Mouse (Mus musculus) forebrain, embryonic 13.5 days (tissue): ENCODE results near the gene Shld1. TPM values are rescaled to one million over a fixed set of nuclear protein-coding genes. Genes with fewer than 3 reads are reported as not detected.

Experiments used
- ATAC-seq: fragments of 200-750 bp; cut with Nextera tagmentation; 2 replicates; pipeline ENCODE4 v1.8.0; 2017
- H3K27ac ChIP-seq: fragments of 300-500 bp; sonication (generic); 2 replicates; pipeline ENCODE4 v1.5.1; 2015; ENCODE audit warnings: inconsistent platforms, mild to moderate bottlenecking, moderate library complexity
- H3K27me3 ChIP-seq: fragments of 300-500 bp; sonication (generic); 2 replicates; pipeline ENCODE4 v1.6.1; 2015; ENCODE audit warnings: mild to moderate bottlenecking, inconsistent platforms
- H3K36me3 ChIP-seq: fragments of 300-500 bp; sonication (generic); 2 replicates; pipeline ENCODE4 v1.6.1; 2015; ENCODE audit warnings: mild to moderate bottlenecking, inconsistent platforms; ENCODE audit not compliant: poor library complexity, severe bottlenecking
- H3K4me1 ChIP-seq: fragments of 300-500 bp; sonication (generic); 2 replicates; pipeline ENCODE4 v1.6.1; 2015; ENCODE audit warnings: inconsistent platforms
- H3K4me2 ChIP-seq: fragments of 300-500 bp; sonication (generic); 2 replicates; pipeline ENCODE4 v1.6.1; 2015; ENCODE audit warnings: inconsistent platforms, mild to moderate bottlenecking, moderate library complexity
- H3K4me3 ChIP-seq: fragments of 300-500 bp; sonication (generic); 2 replicates; pipeline ENCODE4 v1.5.1; 2015; ENCODE audit warnings: mild to moderate bottlenecking, inconsistent platforms
- H3K9ac ChIP-seq: fragments of 300-500 bp; sonication (generic); 2 replicates; pipeline ENCODE4 v1.6.1; 2015; ENCODE audit warnings: mild to moderate bottlenecking, inconsistent platforms
- H3K9me3 ChIP-seq: fragments of 300-500 bp; sonication (generic); replicated peaks from 2 replicates; pipeline ENCODE4 v1.6.1; 2016; ENCODE audit warnings: inconsistent platforms
- WGBS: fragments of 180-500 bp; shearing (Covaris S2); methylation state at CpG from one replicate; pipeline ENCODE4 v1.1.7; 2015; 5-methylcytosine and 5-hydroxymethylcytosine counted together
- polyA plus RNA-seq: library from polyadenylated mRNA; unstranded; fragments of >200 nt; fragmentation: Nextera tagmentation; extraction: Ambion mirVana; gene quantifications from 2 replicates; pipeline ENCODE4 v1.2.1, GENCODE M21; 2015

The Shld1 gene
- polyA plus RNA-seq, 1 experiment from 2014 or later = 23.6 TPM

DNA sequence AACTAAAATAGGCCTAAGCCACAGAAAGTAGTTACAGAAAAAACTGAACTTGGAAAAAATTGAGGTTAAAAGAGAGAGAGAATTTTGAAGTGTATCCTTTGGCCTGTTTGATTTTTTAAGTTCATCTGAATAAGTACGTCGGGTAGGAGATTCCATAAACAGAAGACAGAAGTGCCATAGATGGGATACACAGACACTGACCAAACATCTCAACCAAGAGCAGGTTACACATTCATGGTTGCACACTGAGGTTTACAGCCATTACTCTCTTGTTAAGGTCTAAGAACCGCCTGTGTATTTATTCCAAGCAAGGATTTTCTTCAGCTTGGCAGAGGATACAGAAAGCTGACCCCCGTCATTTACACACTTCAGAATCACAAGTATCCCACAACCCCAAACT, 94.2 kb downstream of the Shld1 start, which contains the start of gene Chgb:
TSS of gene Chgb (plus strand) at position 301 of the 400 bp plus-strand sequence.
- H3K36me3 ChIP-seq = no peaks in the 10 kb centered on the region
- H3K27ac ChIP-seq = peak within 1 kb of the TSS; percentile 88
- WGBS = 6% methylated on average over 4 of the region's 4 CpGs
- ATAC-seq = no peak; the same call in 1 of the 2 replicates
- H3K4me3 ChIP-seq = peak within 1 kb of the TSS; percentile 52
- H3K27me3 ChIP-seq = no peaks in the 10 kb centered on the region
- H3K9me3 ChIP-seq = no peaks in the 10 kb centered on the region
- H3K4me1 ChIP-seq = peaks cover 9% of the 10 kb centered on the region; the same call in 1 of the 2 replicates
- H3K4me2 ChIP-seq = peak within 1 kb of the TSS; percentile 73
- peak within 1 kb of the TSS; percentile 71 for H3K9ac ChIP-seq

DNA sequence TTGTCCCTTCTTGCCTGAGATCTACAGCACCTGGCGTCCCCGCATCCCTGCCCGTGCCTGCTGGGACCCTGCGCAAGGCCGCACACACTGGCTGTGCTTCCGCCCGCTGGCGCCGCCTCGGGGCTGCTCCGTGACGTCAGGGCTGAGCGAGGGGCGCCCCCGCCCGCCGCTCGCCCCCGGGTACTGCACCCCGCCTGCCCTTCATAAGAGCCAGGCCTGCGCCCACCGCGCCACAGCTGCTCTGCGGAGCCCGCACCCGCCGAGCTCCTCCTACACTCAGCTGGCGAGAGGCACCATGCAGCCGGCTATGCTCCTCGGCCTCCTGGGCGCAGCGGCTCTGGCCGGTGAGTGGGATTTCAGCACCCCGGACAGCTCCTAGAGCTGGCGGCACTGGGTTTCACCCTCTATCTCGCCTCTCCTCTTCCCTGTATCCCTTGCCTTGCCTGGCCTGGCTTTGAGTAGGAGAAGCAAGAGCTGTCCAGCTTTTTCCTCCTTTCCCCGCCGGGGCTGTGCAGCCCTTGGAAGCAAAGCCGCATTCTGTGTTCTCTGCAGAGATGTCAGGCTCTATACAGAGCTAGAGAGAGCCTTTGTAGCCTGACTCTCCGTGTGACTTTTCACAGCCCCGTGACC, 94.8 kb downstream of the Shld1 start:
- Histone ChIP-seq H3K4me2 (peak overlapping the region; percentile 73), H3K4me1 (peaks cover 9% of the 10 kb centered on the region; the same call in 1 of the 2 replicates), H3K36me3 (no peaks in the 10 kb centered on the region), H3K9me3 (no peaks in the 10 kb centered on the region), H3K4me3 (peak overlapping the region; percentile 52), H3K9ac (peak overlapping the region; percentile 71), H3K27me3 (no peaks in the 10 kb centered on the region), H3K27ac (peak overlapping the region; percentile 88)
- under 1% methylated on average over 37 of the region's 41 CpGs for WGBS
- peak; percentile 98 for ATAC-seq

DNA sequence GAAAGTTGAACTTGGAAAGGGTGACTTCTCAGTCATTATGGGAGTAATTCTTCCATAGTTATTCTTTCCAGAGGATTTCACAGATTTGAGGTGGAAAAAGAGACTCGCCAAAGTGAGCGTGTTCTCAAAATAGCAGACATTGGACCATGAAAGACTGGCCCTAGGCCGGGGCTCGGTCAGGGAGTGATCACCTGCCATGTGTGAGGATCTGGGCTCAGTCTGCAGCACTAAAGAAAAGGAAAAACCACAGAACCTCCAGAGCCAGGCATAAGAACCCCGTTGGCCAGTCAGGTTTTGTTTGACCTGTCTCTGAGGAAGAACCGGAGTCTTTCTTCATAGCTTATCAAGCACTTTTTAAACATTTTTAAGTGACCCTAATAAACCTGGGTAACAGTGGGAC, 97.3 kb downstream of the Shld1 start:
- 87% methylated on average over 6 of the region's 6 CpGs for WGBS
- Histone ChIP-seq H3K27ac (no peak overlapping the region), H3K27me3 (no peaks in the 10 kb centered on the region), H3K4me1 (peaks cover 3% of the 10 kb centered on the region; the same call in 1 of the 2 replicates), H3K4me2 (no peak overlapping the region), H3K9ac (no peak overlapping the region), H3K9me3 (no peaks in the 10 kb centered on the region), H3K4me3 (no peak overlapping the region), H3K36me3 (no peaks in the 10 kb centered on the region)
- ATAC-seq = no peak

DNA sequence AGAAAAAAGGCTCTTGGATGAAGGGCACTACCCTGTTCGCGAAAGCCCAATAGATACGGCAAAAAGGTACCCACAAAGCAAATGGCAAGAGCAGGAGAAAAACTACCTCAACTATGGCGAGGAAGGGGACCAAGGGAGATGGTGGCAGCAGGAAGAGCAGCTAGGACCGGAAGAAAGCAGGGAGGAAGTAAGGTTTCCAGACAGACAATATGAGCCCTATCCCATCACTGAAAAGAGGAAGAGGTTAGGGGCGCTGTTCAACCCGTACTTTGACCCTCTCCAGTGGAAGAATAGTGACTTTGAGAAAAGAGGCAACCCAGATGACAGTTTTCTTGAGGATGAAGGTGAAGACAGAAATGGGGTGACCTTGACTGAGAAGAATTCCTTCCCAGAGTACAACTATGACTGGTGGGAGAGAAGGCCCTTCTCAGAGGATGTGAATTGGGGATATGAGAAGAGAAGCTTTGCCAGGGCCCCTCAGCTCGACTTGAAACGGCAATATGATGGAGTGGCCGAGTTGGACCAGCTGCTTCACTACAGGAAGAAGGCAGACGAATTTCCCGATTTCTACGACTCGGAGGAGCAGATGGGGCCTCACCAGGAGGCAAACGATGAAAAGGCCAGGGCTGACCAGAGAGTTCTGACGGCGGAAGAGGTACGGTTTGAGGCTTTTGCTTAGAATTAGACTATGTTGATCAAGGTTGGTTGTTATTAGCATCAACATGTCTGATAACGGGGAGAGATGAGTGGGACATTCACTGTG, 106.9 kb downstream of the Shld1 start:
- Histone ChIP-seq H3K4me2 (no peak overlapping the region), H3K36me3 (peaks cover 14% of the 10 kb centered on the region)
- 86% methylated on average over 19 of the region's 19 CpGs for WGBS

DNA sequence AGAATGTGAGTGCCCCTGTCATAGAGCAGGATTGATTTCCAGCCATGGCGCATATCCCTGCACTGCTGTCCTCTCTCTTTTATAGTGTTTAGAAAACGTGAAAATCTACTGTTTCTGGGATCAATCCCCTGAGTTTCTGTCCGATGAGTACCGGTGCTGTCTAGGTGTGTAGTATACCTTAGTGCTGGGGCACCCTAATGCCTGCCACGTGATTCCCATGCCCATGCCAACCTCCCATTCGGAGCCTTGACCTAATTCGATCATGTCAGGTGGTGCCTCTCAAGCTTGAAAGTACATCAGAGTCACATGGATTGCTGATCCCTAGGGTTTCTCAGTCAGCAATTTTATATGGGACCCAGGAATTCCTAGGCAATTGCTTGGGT, 107.5 kb downstream of the Shld1 start:
- H3K36me3 ChIP-seq = peaks cover 14% of the 10 kb centered on the region
- no peak overlapping the region for H3K4me2 ChIP-seq
- H3K9me3 ChIP-seq = no peaks in the 10 kb centered on the region
- H3K27ac ChIP-seq = no peak overlapping the region
- H3K4me3 ChIP-seq = no peak overlapping the region
- WGBS = 90% methylated on average over 7 of the region's 7 CpGs
- ATAC-seq = no peak
- no peaks in the 10 kb centered on the region for H3K4me1 ChIP-seq
- H3K27me3 ChIP-seq = no peaks in the 10 kb centered on the region
- no peak overlapping the region for H3K9ac ChIP-seq

More for the DNA sequence above, 106.9 kb downstream of the Shld1 start:
- Histone ChIP-seq H3K4me3 (no peak overlapping the region), H3K27ac (no peak overlapping the region), H3K27me3 (no peaks in the 10 kb centered on the region), H3K9me3 (no peaks in the 10 kb centered on the region), H3K4me1 (no peaks in the 10 kb centered on the region), H3K9ac (no peak overlapping the region)
- no peak for ATAC-seq

Other genes starting within 250 kb of the Shld1 start
- gene Gpcpd1, start 99.2 kb upstream of the Shld1 start, polyA plus RNA-seq = 74.3 and 75.2 TPM in 2 replicates
- gene Chgb, start 94.3 kb downstream of the Shld1 start, polyA plus RNA-seq = 23.5 and 27.1 TPM in 2 replicates
- gene Trmt6, start 129.1 kb downstream of the Shld1 start, polyA plus RNA-seq = 33.8 and 34.6 TPM in 2 replicates
- 15.0 and 16.8 TPM in 2 replicates for gene Mcm8, start 129.2 kb downstream of the Shld1 start, polyA plus RNA-seq
- 9.8 and 10.1 TPM in 2 replicates for gene Crls1, start 159.7 kb downstream of the Shld1 start, polyA plus RNA-seq
- gene Lrrn4, start 194.0 kb downstream of the Shld1 start, polyA plus RNA-seq = 0.04 and 0.15 TPM in 2 replicates